Mouse (Mus musculus) embryonic facial prominence, embryonic 13.5 days (tissue): Measurements from ENCODE around the gene Efhc1. TPM values are rescaled to one million over a fixed set of nuclear protein-coding genes. Genes with fewer than 3 reads are reported as not detected.

Experiments
- ATAC-seq: fragments of 200-750 bp; cut with Nextera tagmentation; 2 replicates; pipeline ENCODE4 v1.8.0; 2017; ENCODE audit warnings: low read depth; ENCODE audit not compliant: insufficient number of reproducible peaks, insufficient read depth, low FRiP score, low TSS enrichment
- H3K27ac ChIP-seq: fragments of 300-500 bp; sonication (generic); 2 replicates; pipeline ENCODE4 v1.5.1; 2015; ENCODE audit warnings: moderate library complexity, mild to moderate bottlenecking, inconsistent platforms
- H3K27me3 ChIP-seq: fragments of 300-500 bp; sonication (generic); 2 replicates; pipeline ENCODE4 v1.6.1; 2015; ENCODE audit warnings: mild to moderate bottlenecking, inconsistent platforms
- H3K36me3 ChIP-seq: fragments of 300-500 bp; sonication (generic); 2 replicates; pipeline ENCODE4 v1.6.1; 2015; ENCODE audit warnings: mild to moderate bottlenecking, inconsistent platforms
- H3K4me1 ChIP-seq: fragments of 300-500 bp; sonication (generic); 2 replicates; pipeline ENCODE4 v1.6.1; 2015; ENCODE audit warnings: inconsistent platforms
- H3K4me2 ChIP-seq: fragments of 300-500 bp; sonication (generic); 2 replicates; pipeline ENCODE4 v1.6.1; 2015; ENCODE audit warnings: moderate library complexity, mild to moderate bottlenecking, inconsistent platforms
- H3K4me3 ChIP-seq: fragments of 300-500 bp; sonication (generic); 2 replicates; pipeline ENCODE4 v1.5.1; 2015; ENCODE audit warnings: mild to moderate bottlenecking, inconsistent platforms
- H3K9ac ChIP-seq: fragments of 300-500 bp; sonication (generic); 2 replicates; pipeline ENCODE4 v1.6.1; 2015; ENCODE audit warnings: mild to moderate bottlenecking, inconsistent platforms
- H3K9me3 ChIP-seq: fragments of 300-500 bp; sonication (generic); 2 replicates; pipeline ENCODE4 v1.6.1; 2016; ENCODE audit warnings: inconsistent platforms
- WGBS: fragments of 180-500 bp; shearing (Covaris S2); methylation state at CpG from one replicate; pipeline ENCODE4 v1.1.7; 2015; ENCODE audit warnings: mixed read lengths; 5-methylcytosine and 5-hydroxymethylcytosine counted together
- polyA plus RNA-seq: library from polyadenylated mRNA; unstranded; fragments of >200 nt; fragmentation: Nextera tagmentation; extraction: Ambion mirVana; gene quantifications from 2 replicates; pipeline ENCODE4 v1.2.1, GENCODE M21; 2015

Efhc1 gene
- polyA plus RNA-seq, 1 experiment from 2014 or later, result 2.7 TPM

- ATAC-seq, result no peak
- H3K9ac ChIP-seq, result no peak overlapping the region
- WGBS, result 90% methylated on average over 7 of the region's 7 CpGs
- H3K36me3 ChIP-seq, result peaks cover 16% of the 10 kb centered on the region; the same call in 1 of the 2 replicates
- no peak overlapping the region for H3K27ac ChIP-seq
- H3K9me3 ChIP-seq, result no peaks in the 10 kb centered on the region
- no peaks in the 10 kb centered on the region for H3K27me3 ChIP-seq
- H3K4me2 ChIP-seq, result no peak overlapping the region
- H3K4me3 ChIP-seq, result no peak overlapping the region
- peaks cover 28% of the 10 kb centered on the region for H3K4me1 ChIP-seq
These were observed 88.7 kb downstream of the Efhc1 start for GRCm38 (mm10) chr1:21040173-21040572.

Other genes with a start within 250 kb of the Efhc1 start
- gene Il17a, start 220.7 kb upstream of the Efhc1 start, polyA plus RNA-seq, result not detected in 2 replicates
- not detected in 2 replicates for gene Il17f, start 161.0 kb upstream of the Efhc1 start, polyA plus RNA-seq
- gene Mcm3, start 131.3 kb upstream of the Efhc1 start, polyA plus RNA-seq, result 127 and 138 TPM in 2 replicates
- gene Paqr8, start 61.0 kb upstream of the Efhc1 start, polyA plus RNA-seq, result 6.0 and 7.0 TPM in 2 replicates
- 9.1 and 11.2 TPM in 2 replicates for gene Tram2, start 127.6 kb downstream of the Efhc1 start, polyA plus RNA-seq